Mouse (Mus musculus) urinary bladder, postnatal 25 days (tissue): Measurements from ENCODE around the gene Lmntd1.
A peak's percentile ranks its signal among the peaks of the same experiment; 100 is the strongest.
"Not testable (repeated sequence)": the region's sequence is repeated elsewhere in the genome, so short reads cannot be mapped to it uniquely, and the experiment has no call there.

ENCODE experiments used
- DNase-seq: peaks from one replicate; pipeline ENCODE4 v3.0.0; 2022; ENCODE audit warnings: low spot score

Lmntd1 gene

GRCm38 (mm10) chr6:145341301-145342193, 272.6 kb downstream of the Lmntd1 start:
- DNase-seq: peak; percentile 74

GRCm38 (mm10) chr6:145340657-145341146, 273.4 kb downstream of the Lmntd1 start:
- DNase-seq: peak; percentile 92

DNA sequence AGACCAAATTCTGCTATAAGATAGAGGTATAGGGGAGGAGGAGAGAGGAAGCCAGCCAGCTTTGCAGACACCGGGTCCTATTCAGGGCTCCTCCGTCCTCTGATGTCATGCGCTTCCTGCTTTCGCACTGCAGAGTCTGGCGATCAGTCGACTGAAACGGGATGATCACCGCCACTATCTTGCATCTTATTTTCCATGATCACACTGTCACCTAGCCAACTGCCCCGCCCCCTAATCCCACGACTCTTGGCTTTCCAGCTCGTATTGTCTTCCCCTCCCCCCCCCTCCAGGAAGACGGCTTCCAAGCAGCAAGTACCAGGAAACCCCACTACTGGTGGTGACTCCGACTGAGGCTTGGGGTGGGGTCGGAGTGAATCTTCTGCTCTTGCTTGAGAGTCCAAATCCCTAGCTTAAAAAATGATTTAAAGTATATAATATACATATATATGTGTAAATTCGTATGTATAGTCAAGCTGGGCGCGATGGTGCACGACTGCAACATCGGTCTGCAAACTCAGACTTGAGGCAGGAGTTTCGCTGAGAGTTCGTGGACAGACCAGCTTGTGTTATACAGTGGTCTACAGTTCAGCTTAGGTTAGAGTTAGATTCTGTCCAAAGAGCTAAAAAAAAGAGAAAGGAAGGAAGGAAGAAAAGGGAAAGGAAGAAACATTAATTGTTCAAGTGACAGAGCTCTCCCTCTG, 274.0 kb downstream of the Lmntd1 start:
- peak; percentile 59 for DNase-seq

- no peak for DNase-seq
These were observed 275.4 kb downstream of the Lmntd1 start for GRCm38 (mm10) chr6:145338571-145339294.

DNA sequence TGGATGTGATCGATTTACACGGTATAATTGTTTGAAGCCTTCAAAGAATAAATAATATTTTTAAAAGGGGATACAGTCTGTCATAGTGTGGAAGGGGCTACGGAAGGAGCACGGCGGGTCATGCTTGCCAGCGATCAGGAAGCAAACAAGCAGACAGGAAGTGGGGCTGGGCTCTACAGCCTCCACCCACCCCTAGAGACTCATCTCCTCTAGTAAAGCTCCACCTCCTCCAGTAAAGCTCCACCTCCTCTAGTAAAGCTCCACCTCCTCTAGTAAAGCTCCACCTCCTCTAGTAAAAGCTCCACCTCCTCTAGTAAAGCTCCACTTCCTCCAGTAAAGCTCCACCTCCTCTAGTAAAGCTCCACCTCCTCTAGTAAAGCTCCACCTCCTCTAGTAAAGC, 276.6 kb downstream of the Lmntd1 start:
- DNase-seq: not testable (repeated sequence)

DNA sequence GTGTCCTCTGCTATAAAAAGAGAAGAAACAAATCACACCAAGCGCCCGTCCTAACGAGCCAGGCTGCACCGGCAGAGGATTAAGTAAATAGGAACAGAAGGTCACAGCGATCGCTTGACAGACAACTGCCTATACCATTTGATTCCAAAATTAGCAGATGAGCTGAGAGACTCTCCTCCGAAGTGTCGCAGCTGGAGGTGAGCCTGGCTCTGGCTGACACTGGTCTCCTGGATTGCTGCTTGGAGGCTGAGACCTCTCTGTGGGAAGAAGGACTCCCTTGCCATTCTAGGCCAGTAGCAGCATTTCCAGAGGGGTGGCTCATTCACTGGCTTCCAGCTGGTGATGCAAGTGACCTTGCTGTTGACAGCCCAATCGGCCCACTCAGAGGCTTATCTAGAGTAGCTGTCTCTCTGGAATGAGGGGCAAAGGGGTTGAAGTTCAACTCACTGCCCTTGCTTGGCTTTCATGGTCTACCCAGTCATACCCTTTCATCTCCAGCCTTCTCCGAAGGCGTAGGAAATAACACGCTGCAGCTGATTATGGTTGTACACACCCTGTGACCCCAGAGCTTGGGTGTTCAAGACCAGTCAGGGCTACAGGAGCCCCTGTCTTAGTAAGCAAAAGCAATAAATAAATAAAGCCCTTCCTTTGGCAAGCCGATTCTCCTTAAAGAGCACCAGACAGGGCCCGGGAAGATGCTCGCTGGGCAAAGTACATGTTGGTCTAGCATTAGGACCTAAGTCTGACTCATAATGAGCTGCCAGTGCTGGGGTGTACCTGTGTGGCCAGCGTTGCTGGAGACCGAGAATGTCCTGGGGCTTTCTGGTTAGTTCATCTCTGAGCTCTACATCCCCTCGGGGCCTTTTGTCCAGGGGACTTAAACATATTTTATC, 278.0 kb downstream of the Lmntd1 start:
- no peak for DNase-seq

DNA sequence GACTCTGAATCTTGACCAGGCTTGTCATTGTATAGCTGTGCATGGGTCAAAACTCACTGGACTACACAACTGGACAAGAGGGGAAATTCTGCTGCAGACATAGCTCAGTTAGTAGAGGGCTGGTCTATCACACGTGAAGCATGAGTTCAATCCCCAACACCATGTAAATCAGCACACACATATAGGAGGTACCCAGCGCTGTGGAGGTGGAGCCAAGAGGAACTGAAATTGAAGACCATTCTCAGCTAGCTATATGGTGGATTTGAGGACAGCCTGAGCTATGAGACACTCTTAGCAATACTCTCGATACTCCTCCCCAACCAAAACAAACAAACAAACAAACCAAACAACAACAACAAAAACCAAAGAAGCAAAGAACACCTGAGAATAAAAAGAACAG, 279.9 kb downstream of the Lmntd1 start:
- DNase-seq: no peak

DNA sequence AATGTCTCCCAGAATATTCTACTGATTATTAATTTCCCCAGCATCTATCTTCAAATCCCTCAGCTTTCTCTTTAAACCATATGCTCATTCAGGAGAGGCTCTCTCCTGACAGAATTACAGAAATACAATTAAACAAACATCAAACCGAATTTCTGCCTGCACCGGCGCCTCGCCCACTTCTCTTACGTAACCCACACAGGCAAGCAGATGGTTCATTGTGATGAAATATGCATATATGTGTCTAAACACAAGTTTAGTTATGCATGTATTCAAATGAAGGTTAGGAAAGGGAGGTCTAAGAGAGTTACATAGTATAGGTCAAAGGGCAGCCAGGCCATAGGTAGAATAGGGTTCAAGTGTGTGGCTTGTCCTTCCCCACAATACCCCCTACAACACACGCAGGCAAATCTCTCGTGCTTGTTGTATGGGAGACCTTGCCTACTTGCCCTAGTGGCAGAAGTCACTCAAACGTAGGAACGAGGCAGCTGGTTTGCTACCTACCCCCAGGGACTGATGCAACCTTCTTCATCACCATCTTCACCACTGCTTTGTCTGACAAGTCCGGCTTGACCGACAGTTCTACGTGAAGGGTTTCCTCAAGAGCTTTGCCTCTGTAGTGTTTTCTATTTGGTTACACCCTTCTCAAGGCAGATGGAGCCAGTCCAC, 287.8 kb downstream of the Lmntd1 start:
- no peak for DNase-seq

DNA sequence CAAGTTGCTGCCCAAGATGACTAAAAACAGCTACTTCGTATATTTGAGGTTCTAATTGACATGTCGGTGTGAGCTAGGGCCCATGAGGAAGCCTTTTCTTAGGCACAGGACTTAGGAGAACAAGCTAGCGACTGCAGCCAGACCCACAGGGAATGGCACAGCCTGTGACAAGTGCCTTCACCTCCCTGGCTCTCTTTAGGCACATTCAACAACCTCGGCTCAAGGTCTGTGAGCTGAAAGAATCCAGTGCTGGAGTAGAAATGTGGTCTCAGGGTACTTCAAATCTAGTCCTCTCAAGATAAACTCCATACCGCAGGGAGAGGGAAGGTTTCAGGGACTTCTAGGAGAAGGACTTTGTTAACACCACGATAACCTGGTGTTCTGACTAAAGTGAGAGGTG, 289.0 kb downstream of the Lmntd1 start:
- no peak for DNase-seq

- DNase-seq: no peak
These were observed 289.6 kb downstream of the Lmntd1 start for GRCm38 (mm10) chr6:145324470-145324869.

- DNase-seq: no peak
These were observed 291.9 kb downstream of the Lmntd1 start for GRCm38 (mm10) chr6:145322246-145322645.

DNA sequence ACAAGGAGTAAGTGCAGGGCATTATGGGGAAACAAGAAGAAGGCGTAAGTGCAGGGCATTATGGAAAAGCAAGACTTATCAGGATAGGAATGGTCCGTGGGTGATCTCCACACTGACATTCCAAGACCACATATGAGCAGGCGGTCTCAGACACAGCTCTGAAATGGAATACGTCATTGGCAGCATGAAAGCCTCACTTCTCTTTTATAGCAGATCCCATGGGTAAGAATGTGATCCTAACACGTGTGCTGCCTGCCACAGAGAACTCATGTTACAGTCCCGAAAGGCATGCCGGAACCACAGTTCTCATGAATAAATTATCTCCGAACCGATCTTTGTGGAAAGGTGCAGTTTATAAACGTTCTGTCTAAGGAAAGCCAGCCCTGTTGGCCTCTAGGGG, 294.0 kb downstream of the Lmntd1 start:
- DNase-seq: no peak
